Mouse (Mus musculus) testis, adult 2 months (tissue): ENCODE measurements around the gene Tlr4.

Experiments
- CTCF ChIP-seq: fragments of 200-500 bp; IDR thresholded peaks from 2 replicates; pipeline ENCODE4 v1.5.1; 2012; ENCODE audit warnings: low read depth, mild to moderate bottlenecking, inconsistent platforms, low read length, moderate library complexity; ENCODE audit not compliant: control insufficient read depth, insufficient read depth, insufficient replicate concordance
- POLR2A ChIP-seq: fragments of 200-500 bp; IDR thresholded peaks from 2 replicates; pipeline ENCODE4 v1.6.1; 2012; ENCODE audit warnings: low read depth, mild to moderate bottlenecking, inconsistent platforms, low read length, moderate library complexity; ENCODE audit not compliant: control insufficient read depth

DNA sequence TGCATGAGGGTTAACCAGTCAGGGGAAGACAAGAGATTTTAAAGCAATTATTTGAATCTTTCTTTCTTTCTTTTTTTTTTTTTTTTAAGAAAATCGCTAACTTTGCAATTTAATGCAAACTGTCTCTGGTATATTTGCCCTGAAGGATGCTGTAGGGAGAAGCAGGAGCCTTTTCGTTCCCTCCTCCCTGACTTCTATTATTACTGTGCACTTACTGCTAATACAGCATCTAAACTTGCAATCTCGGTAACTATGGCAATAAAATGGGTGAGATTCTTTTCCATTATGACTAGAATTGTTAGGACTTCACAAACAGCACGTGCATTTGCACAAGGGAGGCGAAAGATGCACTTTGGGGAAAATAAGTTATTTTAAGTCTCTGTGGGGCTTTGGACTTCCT is 44.6 kb downstream of the Tlr4 start:
- no peak for TF ChIP-seq POLR2A
- TF ChIP-seq CTCF: no peak
